Mouse (Mus musculus): ENCODE measurements around the gene 1700123O20Rik. TPM values are rescaled to one million over a fixed set of nuclear protein-coding genes. Genes with fewer than 3 reads are reported as not detected.

1700123O20Rik gene
- polyA plus RNA-seq, 1 experiment from 2014 or later, result 76.8 TPM

GRCm38 (mm10) chr14:54701298-54701697 is 15.3 kb downstream of the 1700123O20Rik start:
- H3K9me3 ChIP-seq (ENCODE audit: control insufficient read depth), result no peaks in the 10 kb centered on the region
- TF ChIP-seq CTCF (IDR thresholded peaks at IDR 0.05; ENCODE audit: low read depth), result peak; percentile 97
- no peak overlapping the region for H3K9ac ChIP-seq (ENCODE audit: low read depth, low read length)
- ATAC-seq, result peak; percentile 59; the same call in 1 of the 2 replicates
- H3K27ac ChIP-seq (ENCODE audit: low read depth, low read length), result no peak overlapping the region
- H3K36me3 ChIP-seq (ENCODE audit: control insufficient read depth, insufficient read depth), result no peaks in the 10 kb centered on the region
- no peak overlapping the region for H3K4me2 ChIP-seq (replicated peaks; ENCODE audit: low read depth)
- WGBS, result 8% methylated on average over 6 of the region's 6 CpGs
- no peak overlapping the region for H3K4me3 ChIP-seq (ENCODE audit: low read depth, low read length)
- H3K4me1 ChIP-seq (replicated peaks; ENCODE audit: control insufficient read depth, insufficient read depth, low read length), result 0 out of 2 replicates have a peak, but pooled peaks cover 7% of the 10 kb centered on the region
- no peaks in the 10 kb centered on the region for H3K27me3 ChIP-seq (replicated peaks; ENCODE audit: control insufficient read depth, insufficient read depth, low read length)

- Histone ChIP-seq H3K27me3 (replicated peaks; ENCODE audit: control insufficient read depth, insufficient read depth, low read length) (no peaks in the 10 kb centered on the region), H3K36me3 (ENCODE audit: control insufficient read depth, insufficient read depth) (no peaks in the 10 kb centered on the region; the same call in 1 of the 2 replicates), H3K4me3 (ENCODE audit: low read depth, low read length) (no peak overlapping the region), H3K9me3 (ENCODE audit: control insufficient read depth) (no peaks in the 10 kb centered on the region), H3K27ac (ENCODE audit: low read depth, low read length) (no peak overlapping the region), H3K9ac (ENCODE audit: low read depth, low read length) (no peak overlapping the region), H3K4me2 (replicated peaks; ENCODE audit: low read depth) (no peak overlapping the region), H3K4me1 (replicated peaks; ENCODE audit: control insufficient read depth, insufficient read depth, low read length) (0 out of 2 replicates have a peak, but pooled peaks cover 7% of the 10 kb centered on the region)
- 70% methylated on average over 10 of the region's 10 CpGs for WGBS
- ATAC-seq, result no peak
- no peak for TF ChIP-seq CTCF (IDR thresholded peaks at IDR 0.05; ENCODE audit: low read depth)
Measured at GRCm38 (mm10) chr14:54703207-54703606, 17.2 kb downstream of the 1700123O20Rik start.

DNA sequence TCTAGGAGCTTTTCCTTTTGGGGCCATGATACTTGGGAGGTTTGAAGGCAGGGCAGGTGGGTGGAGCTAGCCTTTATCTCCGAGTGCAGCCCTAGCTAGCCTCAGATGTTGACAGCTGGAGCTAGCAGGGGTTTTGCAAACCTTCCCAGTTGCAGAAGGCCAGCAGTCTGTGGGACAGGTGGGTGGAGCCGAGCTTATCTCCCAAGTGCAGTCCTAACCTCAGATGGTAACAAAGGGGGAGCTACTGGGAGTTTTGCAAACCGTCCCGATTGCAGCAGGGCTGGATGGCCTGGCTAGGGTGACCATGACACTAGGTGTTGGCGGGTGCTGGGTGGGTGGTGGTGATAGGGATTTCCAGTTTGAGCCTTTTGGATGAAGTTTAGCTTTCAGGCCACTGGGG is 19.8 kb downstream of the 1700123O20Rik start:
- Histone ChIP-seq H3K4me1 (replicated peaks; ENCODE audit: control insufficient read depth, insufficient read depth, low read length) (0 out of 2 replicates have a peak, but pooled peaks cover 7% of the 10 kb centered on the region), H3K27me3 (replicated peaks; ENCODE audit: control insufficient read depth, insufficient read depth, low read length) (no peaks in the 10 kb centered on the region)

DNA sequence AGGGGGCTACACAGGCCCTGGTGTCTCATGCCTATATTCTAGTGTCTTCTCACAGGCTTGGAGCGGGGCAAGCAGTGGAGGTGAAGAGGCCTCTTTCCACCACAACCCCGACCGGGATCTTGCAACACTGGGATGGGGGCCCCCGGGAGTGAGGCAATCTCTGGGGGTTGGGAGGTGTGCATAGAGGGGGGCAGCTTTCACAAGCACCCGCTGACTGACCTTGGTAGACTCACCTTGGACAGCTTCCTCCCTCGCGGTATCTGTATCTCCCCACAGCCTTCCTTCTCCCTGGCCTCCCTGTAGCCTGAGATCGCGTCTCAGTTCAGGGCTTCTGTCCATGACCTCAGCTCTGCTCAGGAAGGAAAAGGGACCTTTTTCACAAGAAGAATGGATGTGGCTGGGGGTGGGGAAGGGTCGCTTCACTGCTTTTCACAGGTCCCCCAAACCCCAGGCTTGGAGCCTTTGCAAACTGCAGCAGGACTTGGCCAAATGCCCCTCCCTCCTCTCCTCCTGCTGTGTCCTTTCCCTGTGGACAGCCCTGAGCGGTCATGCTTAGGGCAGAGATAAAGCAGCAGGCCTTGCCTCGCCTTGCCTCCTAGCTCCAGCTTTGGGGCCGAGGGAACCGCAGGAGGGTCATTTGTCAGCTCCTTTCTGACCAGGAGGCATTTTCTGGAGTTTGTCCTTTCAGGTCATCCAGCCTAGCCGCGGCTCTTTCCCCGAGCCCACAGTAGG is 20.7 kb downstream of the 1700123O20Rik start:
- ATAC-seq, result no peak
- 39% methylated on average over 17 of the region's 17 CpGs for WGBS

More for the DNA sequence above, 19.8 kb downstream of the 1700123O20Rik start:
- no peak overlapping the region for H3K27ac ChIP-seq (ENCODE audit: low read depth, low read length)
- no peaks in the 10 kb centered on the region; the same call in 1 of the 2 replicates for H3K36me3 ChIP-seq (ENCODE audit: control insufficient read depth, insufficient read depth)
- ATAC-seq, result 0 out of 2 replicates have a peak, but pooled peaks have one; percentile 9
- no peak for TF ChIP-seq CTCF (IDR thresholded peaks at IDR 0.05; ENCODE audit: low read depth)
- WGBS, result 22% methylated on average over 5 of the region's 5 CpGs
- H3K9ac ChIP-seq (ENCODE audit: low read depth, low read length), result no peak overlapping the region
- no peaks in the 10 kb centered on the region for H3K9me3 ChIP-seq (ENCODE audit: control insufficient read depth)
- no peak overlapping the region for H3K4me3 ChIP-seq (ENCODE audit: low read depth, low read length)
- H3K4me2 ChIP-seq (replicated peaks; ENCODE audit: low read depth), result no peak overlapping the region

GRCm38 (mm10) chr14:54709054-54709453 is 23.0 kb downstream of the 1700123O20Rik start:
- Histone ChIP-seq H3K4me3 (ENCODE audit: low read depth, low read length) (no peak overlapping the region), H3K4me2 (replicated peaks; ENCODE audit: low read depth) (no peak overlapping the region), H3K27me3 (replicated peaks; ENCODE audit: control insufficient read depth, insufficient read depth, low read length) (no peaks in the 10 kb centered on the region), H3K9ac (ENCODE audit: low read depth, low read length) (no peak overlapping the region), H3K9me3 (ENCODE audit: control insufficient read depth) (no peaks in the 10 kb centered on the region), H3K36me3 (ENCODE audit: control insufficient read depth, insufficient read depth) (no peaks in the 10 kb centered on the region; the same call in 1 of the 2 replicates), H3K4me1 (replicated peaks; ENCODE audit: control insufficient read depth, insufficient read depth, low read length) (peaks cover 7% of the 10 kb centered on the region; the same call in 1 of the 2 replicates), H3K27ac (ENCODE audit: low read depth, low read length) (no peak overlapping the region)
- WGBS, result 61% methylated on average over 9 of the region's 9 CpGs
- no peak for ATAC-seq
- TF ChIP-seq CTCF (IDR thresholded peaks at IDR 0.05; ENCODE audit: low read depth), result no peak

More for the DNA sequence above, 20.7 kb downstream of the 1700123O20Rik start:
- Histone ChIP-seq H3K4me2 (replicated peaks; ENCODE audit: low read depth) (no peak overlapping the region), H3K9me3 (ENCODE audit: control insufficient read depth) (no peaks in the 10 kb centered on the region), H3K36me3 (ENCODE audit: control insufficient read depth, insufficient read depth) (no peaks in the 10 kb centered on the region; the same call in 1 of the 2 replicates), H3K4me1 (replicated peaks; ENCODE audit: control insufficient read depth, insufficient read depth, low read length) (0 out of 2 replicates have a peak, but pooled peaks cover 7% of the 10 kb centered on the region), H3K27ac (ENCODE audit: low read depth, low read length) (0 out of 2 replicates have a peak overlapping the region, but pooled peaks have one; percentile 15), H3K9ac (ENCODE audit: low read depth, low read length) (no peak overlapping the region), H3K4me3 (ENCODE audit: low read depth, low read length) (no peak overlapping the region), H3K27me3 (replicated peaks; ENCODE audit: control insufficient read depth, insufficient read depth, low read length) (no peaks in the 10 kb centered on the region)
- TF ChIP-seq CTCF (IDR thresholded peaks at IDR 0.05; ENCODE audit: low read depth), result no peak

DNA sequence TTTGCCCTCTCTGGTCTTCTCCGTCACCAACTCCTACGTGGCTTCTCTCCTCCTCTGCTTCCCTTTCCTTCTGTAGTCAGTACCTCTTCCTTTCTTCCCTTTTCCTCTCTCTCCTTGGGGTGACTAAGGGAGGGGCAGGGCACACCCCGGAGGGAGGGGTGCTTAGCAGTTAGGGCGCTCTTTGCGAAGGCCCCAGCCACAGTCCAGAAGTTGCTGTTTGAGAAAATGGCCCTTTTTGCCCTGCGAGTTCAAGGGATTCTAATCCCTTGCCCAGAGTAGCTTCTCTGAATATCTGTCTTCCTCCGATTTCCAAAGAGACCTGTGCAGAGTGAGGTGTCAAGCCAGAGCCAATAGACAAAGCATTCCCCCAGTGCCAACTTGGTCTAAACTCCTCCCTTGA is 26.1 kb downstream of the 1700123O20Rik start, which contains the start of gene Cebpe:
Gene Cebpe, minus strand, starts transcription at position 101 of the 400 bp plus-strand sequence.
- Histone ChIP-seq H3K27me3 (replicated peaks; ENCODE audit: control insufficient read depth, insufficient read depth, low read length) (no peaks in the 10 kb centered on the region), H3K4me2 (replicated peaks; ENCODE audit: low read depth) (no peak within 1 kb of the TSS), H3K9me3 (ENCODE audit: control insufficient read depth) (no peaks in the 10 kb centered on the region), H3K27ac (ENCODE audit: low read depth, low read length) (no peak within 1 kb of the TSS), H3K4me1 (replicated peaks; ENCODE audit: control insufficient read depth, insufficient read depth, low read length) (no peaks in the 10 kb centered on the region; the same call in 1 of the 2 replicates), H3K4me3 (ENCODE audit: low read depth, low read length) (no peak within 1 kb of the TSS), H3K36me3 (ENCODE audit: control insufficient read depth, insufficient read depth) (no peaks in the 10 kb centered on the region; the same call in 1 of the 2 replicates), H3K9ac (ENCODE audit: low read depth, low read length) (no peak within 1 kb of the TSS)
- TF ChIP-seq CTCF (IDR thresholded peaks at IDR 0.05; ENCODE audit: low read depth), result no peak
- 80% methylated on average over 7 of the region's 7 CpGs for WGBS
- no peak for ATAC-seq
